Mouse (Mus musculus): ENCODE measurements around the gene Vcp. TPM values are rescaled to one million over a fixed set of nuclear protein-coding genes. Genes with fewer than 3 reads are reported as not detected.
"Not testable (repeated sequence)": the region's sequence is repeated elsewhere in the genome, so short reads cannot be mapped to it uniquely, and the experiment has no call there.

Vcp gene
- polyA plus RNA-seq, 1 experiment from 2014 or later, result 664 TPM

GRCm38 (mm10) chr4:42998022-42998421 is 2.3 kb downstream of the Vcp start:
- Histone ChIP-seq H3K9me3 (no peaks in the 10 kb centered on the region), H3K27me3 (replicated peaks; ENCODE audit: low read depth, poor library complexity, severe bottlenecking) (no peaks in the 10 kb centered on the region), H3K36me3 (replicated peaks) (peaks cover 64% of the 10 kb centered on the region), H3K4me3 (peak overlapping the region; percentile 94), H3K27ac (replicated peaks) (no peak overlapping the region), H3K4me1 (peaks cover 18% of the 10 kb centered on the region)
- no peak for DNase-seq (ENCODE audit: low spot score)
- WGBS, result 80% methylated on average over 2 of the region's 2 CpGs

GRCm38 (mm10) chr4:42988296-42988695 is 12.0 kb downstream of the Vcp start:
- Histone ChIP-seq H3K27me3 (replicated peaks; ENCODE audit: low read depth, poor library complexity, severe bottlenecking) (no peaks in the 10 kb centered on the region), H3K4me3 (no peak overlapping the region), H3K9me3 (no peaks in the 10 kb centered on the region), H3K27ac (replicated peaks) (no peak overlapping the region), H3K4me1 (no peaks in the 10 kb centered on the region), H3K36me3 (replicated peaks) (peaks cover 100% of the 10 kb centered on the region)
- 83% methylated on average over 1 of the region's 1 CpGs for WGBS
- DNase-seq (ENCODE audit: low spot score), result no peak

- WGBS, result 93% methylated on average over 8 of the region's 8 CpGs
Observed at GRCm38 (mm10) chr4:42980467-42980866, 19.8 kb downstream of the Vcp start.

GRCm38 (mm10) chr4:42978062-42978461 is 22.2 kb downstream of the Vcp start:
- H3K4me3 ChIP-seq, result no peak overlapping the region
- no peaks in the 10 kb centered on the region for H3K4me1 ChIP-seq
- no peak for DNase-seq (ENCODE audit: low spot score)
- H3K27ac ChIP-seq (replicated peaks), result no peak overlapping the region
- H3K27me3 ChIP-seq (replicated peaks; ENCODE audit: low read depth, poor library complexity, severe bottlenecking), result no peaks in the 10 kb centered on the region
- peaks cover 79% of the 10 kb centered on the region for H3K36me3 ChIP-seq (replicated peaks)
- 93% methylated on average over 4 of the region's 4 CpGs for WGBS
- no peaks in the 10 kb centered on the region for H3K9me3 ChIP-seq

More at GRCm38 (mm10) chr4:42980467-42980866, 19.8 kb downstream of the Vcp start:
- H3K9me3 ChIP-seq; DNase-seq (ENCODE audit: low spot score); H3K27me3 ChIP-seq (replicated peaks; ENCODE audit: low read depth, poor library complexity, severe bottlenecking); H3K4me3 ChIP-seq; H3K4me1 ChIP-seq; H3K27ac ChIP-seq (replicated peaks): not testable (repeated sequence)
- peaks cover 96% of the 10 kb centered on the region for H3K36me3 ChIP-seq (replicated peaks)

GRCm38 (mm10) chr4:42973868-42974267 is 26.4 kb downstream of the Vcp start:
- no peak overlapping the region for H3K27ac ChIP-seq (replicated peaks)
- H3K4me1 ChIP-seq, result no peaks in the 10 kb centered on the region
- no peak for DNase-seq (ENCODE audit: low spot score)
- H3K36me3 ChIP-seq (replicated peaks), result peaks cover 37% of the 10 kb centered on the region
- H3K4me3 ChIP-seq, result no peak overlapping the region
- no peaks in the 10 kb centered on the region for H3K9me3 ChIP-seq
- WGBS, result 81% methylated on average over 5 of the region's 5 CpGs
- H3K27me3 ChIP-seq (replicated peaks; ENCODE audit: low read depth, poor library complexity, severe bottlenecking), result no peaks in the 10 kb centered on the region

GRCm38 (mm10) chr4:42972952-42973351 is 27.4 kb downstream of the Vcp start:
- Histone ChIP-seq H3K4me1 (no peaks in the 10 kb centered on the region), H3K36me3 (replicated peaks) (peaks cover 28% of the 10 kb centered on the region), H3K9me3 (no peaks in the 10 kb centered on the region), H3K27ac (replicated peaks) (no peak overlapping the region), H3K27me3 (replicated peaks; ENCODE audit: low read depth, poor library complexity, severe bottlenecking) (no peaks in the 10 kb centered on the region), H3K4me3 (no peak overlapping the region)
- no peak for DNase-seq (ENCODE audit: low spot score)
- 76% methylated on average over 4 of the region's 4 CpGs for WGBS

- Histone ChIP-seq H3K4me1 (peaks cover 8% of the 10 kb centered on the region), H3K27ac (replicated peaks) (no peak within 1 kb of the TSS), H3K9me3 (no peaks in the 10 kb centered on the region), H3K27me3 (replicated peaks; ENCODE audit: low read depth, poor library complexity, severe bottlenecking) (peaks cover 4% of the 10 kb centered on the region; the same call in 1 of the 2 replicates), H3K36me3 (replicated peaks) (no peaks in the 10 kb centered on the region), H3K4me3 (no peak within 1 kb of the TSS)
- WGBS, result 87% methylated on average over 4 of the region's 4 CpGs
- no peak for DNase-seq (ENCODE audit: low spot score)
Observed at GRCm38 (mm10) chr4:42969304-42969703, 31.0 kb downstream of the Vcp start, which contains the start of gene 1700022I11Rik. Gene 1700022I11Rik (plus strand): TSS chr4:42969604.

GRCm38 (mm10) chr4:42965039-42965719 is 35.1 kb downstream of the Vcp start:
- peak; percentile 62 for DNase-seq (ENCODE audit: low spot score)
- Histone ChIP-seq H3K27ac (replicated peaks) (no peak overlapping the region), H3K4me1 (peaks cover 8% of the 10 kb centered on the region), H3K9me3 (no peaks in the 10 kb centered on the region), H3K4me3 (peak overlapping the region; percentile 28), H3K27me3 (replicated peaks; ENCODE audit: low read depth, poor library complexity, severe bottlenecking) (peaks cover 5% of the 10 kb centered on the region; the same call in 1 of the 2 replicates), H3K36me3 (replicated peaks) (no peaks in the 10 kb centered on the region)
- 13% methylated on average over 12 of the region's 12 CpGs for WGBS

- H3K36me3 ChIP-seq (replicated peaks), result no peaks in the 10 kb centered on the region; the same call in none of the 2 replicates
- peaks cover 8% of the 10 kb centered on the region for H3K4me1 ChIP-seq
- H3K4me3 ChIP-seq, result no peak overlapping the region
- no peak for DNase-seq (ENCODE audit: low spot score)
- peaks cover 5% of the 10 kb centered on the region; the same call in 1 of the 2 replicates for H3K27me3 ChIP-seq (replicated peaks; ENCODE audit: low read depth, poor library complexity, severe bottlenecking)
- H3K9me3 ChIP-seq, result no peaks in the 10 kb centered on the region
- H3K27ac ChIP-seq (replicated peaks), result no peak overlapping the region
- 89% methylated on average over 2 of the region's 2 CpGs for WGBS
Observed at GRCm38 (mm10) chr4:42963480-42963879, 36.8 kb downstream of the Vcp start.

- H3K27ac ChIP-seq (replicated peaks), result no peak overlapping the region
- H3K4me3 ChIP-seq, result no peak overlapping the region
- peaks cover 4% of the 10 kb centered on the region for H3K4me1 ChIP-seq
- peaks cover 18% of the 10 kb centered on the region for H3K36me3 ChIP-seq (replicated peaks)
- no peaks in the 10 kb centered on the region for H3K9me3 ChIP-seq
- 36% methylated on average over 4 of the region's 4 CpGs for WGBS
- H3K27me3 ChIP-seq (replicated peaks; ENCODE audit: low read depth, poor library complexity, severe bottlenecking), result peaks cover 5% of the 10 kb centered on the region; the same call in 1 of the 2 replicates
- peak; percentile 62 for DNase-seq (ENCODE audit: low spot score)
Observed at GRCm38 (mm10) chr4:42961592-42961991, 38.7 kb downstream of the Vcp start.

GRCm38 (mm10) chr4:42959382-42959781 is 40.9 kb downstream of the Vcp start:
- Histone ChIP-seq H3K36me3 (replicated peaks) (peaks cover 31% of the 10 kb centered on the region), H3K9me3 (no peaks in the 10 kb centered on the region), H3K27ac (replicated peaks) (no peak overlapping the region), H3K27me3 (replicated peaks; ENCODE audit: low read depth, poor library complexity, severe bottlenecking) (peaks cover 2% of the 10 kb centered on the region; the same call in 1 of the 2 replicates), H3K4me1 (peaks cover 3% of the 10 kb centered on the region; the same call in 1 of the 2 replicates), H3K4me3 (no peak overlapping the region)
- DNase-seq (ENCODE audit: low spot score), result no peak
- WGBS, result 63% methylated on average over 4 of the region's 4 CpGs

- Histone ChIP-seq H3K36me3 (replicated peaks) (peaks cover 31% of the 10 kb centered on the region), H3K4me1 (peaks cover 6% of the 10 kb centered on the region), H3K4me3 (no peak overlapping the region), H3K27ac (replicated peaks) (no peak overlapping the region), H3K27me3 (replicated peaks; ENCODE audit: low read depth, poor library complexity, severe bottlenecking) (no peaks in the 10 kb centered on the region), H3K9me3 (no peaks in the 10 kb centered on the region)
- DNase-seq (ENCODE audit: low spot score), result no peak
- WGBS, result 78% methylated on average over 8 of the region's 8 CpGs
Observed at GRCm38 (mm10) chr4:42958942-42959341, 41.4 kb downstream of the Vcp start.

GRCm38 (mm10) chr4:42957979-42958378 is 42.3 kb downstream of the Vcp start:
- peaks cover 40% of the 10 kb centered on the region for H3K36me3 ChIP-seq (replicated peaks)
- DNase-seq (ENCODE audit: low spot score), result no peak
- WGBS, result 90% methylated on average over 8 of the region's 8 CpGs
- peaks cover 15% of the 10 kb centered on the region for H3K4me1 ChIP-seq
- H3K27me3 ChIP-seq (replicated peaks; ENCODE audit: low read depth, poor library complexity, severe bottlenecking), result no peaks in the 10 kb centered on the region
- H3K4me3 ChIP-seq, result no peak overlapping the region
- no peaks in the 10 kb centered on the region for H3K9me3 ChIP-seq
- no peak overlapping the region for H3K27ac ChIP-seq (replicated peaks)
